Comparison of ENCODE assay signal across 18 mouse cellular contexts in the genomic region with DNA sequence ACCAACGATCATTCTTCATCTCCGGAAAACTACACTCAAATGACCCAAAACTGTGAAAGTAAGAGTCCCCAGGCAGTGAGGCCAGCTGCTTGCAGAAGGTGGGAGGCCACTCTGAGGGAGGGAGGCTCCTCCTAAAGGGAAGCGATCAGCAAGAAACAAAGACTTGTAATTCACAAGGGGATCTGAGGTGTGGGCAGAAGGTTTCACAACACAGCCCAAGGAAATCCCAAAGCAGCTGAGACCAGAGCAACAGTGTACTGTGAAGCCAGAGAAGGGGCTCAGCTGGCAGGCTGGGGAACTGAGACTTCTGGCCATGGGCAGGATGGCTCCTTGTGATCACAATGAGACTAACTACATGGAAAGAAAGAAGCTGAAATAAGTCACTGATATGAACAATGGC.
"Had no signal": no experiment of that assay in that cellular context is flagged by ENCODE, and none has a peak within 500 bp of the region (broad histone marks: within the 10 kb centered on the region; RNA-seq: fewer than 3 reads in every experiment).

No protein-coding gene starts in this region.

- H3K4me3 ChIP-seq: limb, embryonic 13.5 days; liver, embryonic 13.5 days; midbrain, embryonic 12.5 days; midbrain, embryonic 15.5 days; neural tube, embryonic 12.5 days had no signal

- H3K4me1 ChIP-seq: limb, embryonic 13.5 days; liver, embryonic 13.5 days; neural tube, embryonic 12.5 days had no signal

- H3K36me3 ChIP-seq: limb, embryonic 13.5 days; liver, embryonic 13.5 days; midbrain, embryonic 12.5 days; midbrain, embryonic 15.5 days; neural tube, embryonic 12.5 days had no signal

- H3K27me3 ChIP-seq: limb, embryonic 13.5 days; liver, embryonic 13.5 days; midbrain, embryonic 15.5 days; neural tube, embryonic 12.5 days had no signal

- H3K9me3 ChIP-seq: limb, embryonic 13.5 days; liver, embryonic 13.5 days; midbrain, embryonic 12.5 days; midbrain, embryonic 15.5 days; neural tube, embryonic 12.5 days had no signal

- ATAC-seq: lung, postnatal 0 days had no signal

- H3K27ac ChIP-seq: limb, embryonic 13.5 days; liver, embryonic 13.5 days; macrophage; midbrain, embryonic 12.5 days; midbrain, embryonic 15.5 days; neural tube, embryonic 12.5 days had no signal

- H3K4me2 ChIP-seq: limb, embryonic 13.5 days; liver, embryonic 13.5 days; lung, embryonic 14.5 days; midbrain, embryonic 12.5 days; midbrain, embryonic 15.5 days; neural tube, embryonic 12.5 days had no signal

- DNase-seq: kidney, adult 9 months; kidney, postnatal 14 days; kidney, postnatal 4 days; left cerebral cortex, postnatal 4 days; liver; liver, embryonic 13.5 days; lung, embryonic 14.5 days; retina, postnatal 1 day; right cerebral cortex, postnatal 25 days; spleen, adult 18-20 months; thymus, adult 18-20 months; thymus, postnatal 36 days had no signal

- H3K9ac ChIP-seq: limb, embryonic 13.5 days; liver, embryonic 13.5 days; lung, embryonic 14.5 days; midbrain, embryonic 12.5 days; midbrain, embryonic 15.5 days; neural tube, embryonic 12.5 days had no signal
